Mouse (Mus musculus) heart, embryonic 12.5 days (tissue): ENCODE results near the gene Trim65. TPM values are rescaled to one million over a fixed set of nuclear protein-coding genes. Genes with fewer than 3 reads are reported as not detected.

Experiments
- ATAC-seq: fragments of 200-750 bp; cut with Nextera tagmentation; 2 replicates; pipeline ENCODE4 v1.8.0; 2017; ENCODE audit warnings: moderate TSS enrichment, moderate library complexity; ENCODE audit not compliant: insufficient number of reproducible peaks, low FRiP score
- H3K27ac ChIP-seq: fragments of 300-500 bp; sonication (generic); 2 replicates; pipeline ENCODE4 v1.5.1; 2016; ENCODE audit warnings: mild to moderate bottlenecking, moderate library complexity; ENCODE audit not compliant: poor library complexity, severe bottlenecking
- H3K27me3 ChIP-seq: fragments of 300-500 bp; sonication (generic); replicated peaks from 2 replicates; pipeline ENCODE4 v1.6.1; 2016; ENCODE audit warnings: mild to moderate bottlenecking, moderate library complexity
- H3K36me3 ChIP-seq: fragments of 300-500 bp; sonication (generic); 2 replicates; pipeline ENCODE4 v1.6.1; 2016; ENCODE audit warnings: mild to moderate bottlenecking, moderate library complexity
- H3K4me1 ChIP-seq: fragments of 300-500 bp; sonication (generic); replicated peaks from 2 replicates; pipeline ENCODE4 v1.6.1; 2016; ENCODE audit warnings: mild to moderate bottlenecking
- H3K4me2 ChIP-seq: fragments of 300-500 bp; sonication (generic); 2 replicates; pipeline ENCODE4 v1.6.1; 2016; ENCODE audit warnings: mild to moderate bottlenecking, moderate library complexity
- H3K4me3 ChIP-seq: fragments of 300-500 bp; sonication (generic); 2 replicates; pipeline ENCODE4 v1.5.1; 2016; ENCODE audit warnings: mild to moderate bottlenecking
- H3K9ac ChIP-seq: fragments of 300-500 bp; sonication (generic); 2 replicates; pipeline ENCODE4 v1.6.1; 2016; ENCODE audit warnings: mild to moderate bottlenecking, moderate library complexity
- H3K9me3 ChIP-seq: fragments of 300-500 bp; sonication (generic); replicated peaks from 2 replicates; pipeline ENCODE4 v1.6.1; 2016; ENCODE audit warnings: mild to moderate bottlenecking, moderate library complexity
- WGBS: fragments of 180-500 bp; shearing (Covaris S2); methylation state at CpG from one replicate; pipeline ENCODE4 v1.1.7; 2016; 5-methylcytosine and 5-hydroxymethylcytosine counted together
- polyA plus RNA-seq: library from polyadenylated mRNA; unstranded; fragments of >200 nt; fragmentation: Nextera tagmentation; extraction: Ambion mirVana; gene quantifications from 2 replicates; pipeline ENCODE4 v1.2.1, GENCODE M21; 2016

Gene Trim65
- polyA plus RNA-seq, 1 experiment from 2014 or later: 4.9 TPM

DNA sequence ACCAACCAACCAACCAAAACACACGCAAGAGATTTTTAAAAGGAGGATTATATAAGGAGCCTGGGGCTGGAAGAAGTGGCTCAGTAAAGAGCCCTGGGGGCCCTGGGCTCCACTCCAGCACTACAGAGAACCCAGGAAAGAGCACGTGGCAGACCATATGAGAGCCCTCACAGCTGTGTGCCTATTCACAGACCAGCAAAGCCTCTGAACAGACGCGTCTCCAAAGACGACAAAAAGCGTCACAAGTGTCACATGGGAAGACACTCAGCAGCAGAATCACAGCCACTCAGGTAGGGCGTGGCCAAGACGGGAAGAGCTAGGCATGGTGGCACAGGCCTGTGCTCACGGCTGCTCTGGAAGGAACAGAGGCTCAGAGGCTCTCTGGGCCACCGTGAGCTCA, 31.2 kb upstream of the Trim65 start:
- no peak overlapping the region for H3K4me3 ChIP-seq
- no peak overlapping the region for H3K9ac ChIP-seq
- ATAC-seq: no peak
- no peak overlapping the region for H3K4me2 ChIP-seq
- no peak overlapping the region for H3K27ac ChIP-seq
- no peaks in the 10 kb centered on the region for H3K27me3 ChIP-seq
- 76% methylated on average over 10 of the region's 10 CpGs for WGBS
- no peaks in the 10 kb centered on the region for H3K9me3 ChIP-seq
- peaks cover 63% of the 10 kb centered on the region for H3K36me3 ChIP-seq
- H3K4me1 ChIP-seq: peaks cover 11% of the 10 kb centered on the region

DNA sequence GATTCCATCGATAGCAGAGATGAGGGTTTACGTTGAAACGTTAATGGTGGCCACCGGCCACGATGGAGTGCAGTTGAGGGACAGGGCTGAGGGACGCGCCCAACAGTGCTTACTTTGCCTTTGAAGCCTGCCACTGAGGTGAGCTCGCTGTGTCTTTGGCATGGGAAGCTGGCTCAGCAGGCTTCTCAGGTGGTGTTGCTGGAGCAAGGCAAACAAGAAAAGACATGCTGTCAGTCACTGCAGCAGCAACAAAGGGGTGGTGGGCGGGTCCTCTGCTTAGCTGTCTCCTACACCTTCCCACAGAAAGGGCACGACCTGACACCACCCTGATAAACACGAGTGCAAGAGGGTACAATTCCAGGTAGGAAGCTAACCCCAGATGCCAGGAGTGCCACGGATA, 30.4 kb upstream of the Trim65 start:
- WGBS: 65% methylated on average over 12 of the region's 12 CpGs
- Histone ChIP-seq H3K9me3 (no peaks in the 10 kb centered on the region), H3K4me1 (peaks cover 3% of the 10 kb centered on the region), H3K9ac (no peak overlapping the region), H3K27ac (no peak overlapping the region), H3K4me3 (no peak overlapping the region), H3K4me2 (no peak overlapping the region), H3K27me3 (no peaks in the 10 kb centered on the region), H3K36me3 (peaks cover 72% of the 10 kb centered on the region)
- no peak for ATAC-seq

DNA sequence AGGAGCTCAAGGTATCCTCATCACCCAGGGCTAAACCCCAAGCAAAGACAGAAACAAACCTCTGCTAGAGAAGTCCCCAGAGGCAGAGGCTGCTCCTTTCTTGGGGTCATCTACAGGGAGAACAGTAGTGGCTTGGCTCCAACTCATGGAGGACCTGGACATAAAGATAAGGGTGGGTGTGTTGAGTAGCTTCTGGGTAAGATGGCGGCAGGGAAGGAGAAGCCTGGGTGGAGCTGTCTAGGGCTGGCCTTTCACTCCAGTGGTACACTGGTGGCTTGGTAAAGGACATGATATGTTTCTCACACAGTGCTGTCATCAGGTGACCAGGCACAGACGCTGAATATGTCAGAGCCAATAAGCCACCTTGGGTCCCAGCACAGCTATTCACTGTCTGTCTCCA, 20.0 kb upstream of the Trim65 start:
- no peak overlapping the region for H3K27ac ChIP-seq
- WGBS: 79% methylated on average over 2 of the region's 2 CpGs
- H3K36me3 ChIP-seq: peaks cover 100% of the 10 kb centered on the region
- no peak overlapping the region for H3K4me2 ChIP-seq
- no peak overlapping the region for H3K4me3 ChIP-seq
- 0 out of 2 replicates have a peak, but pooled peaks cover 11% of the 10 kb centered on the region for H3K4me1 ChIP-seq
- H3K9ac ChIP-seq: no peak overlapping the region
- no peaks in the 10 kb centered on the region for H3K9me3 ChIP-seq
- peak; percentile 74 for ATAC-seq
- no peaks in the 10 kb centered on the region for H3K27me3 ChIP-seq

GRCm38 (mm10) chr11:116149341-116149740, 18.4 kb upstream of the Trim65 start:
- no peaks in the 10 kb centered on the region for H3K27me3 ChIP-seq
- no peak overlapping the region for H3K27ac ChIP-seq
- H3K9me3 ChIP-seq: no peaks in the 10 kb centered on the region
- no peak overlapping the region for H3K4me2 ChIP-seq
- peaks cover 100% of the 10 kb centered on the region for H3K36me3 ChIP-seq
- H3K9ac ChIP-seq: no peak overlapping the region
- no peak overlapping the region for H3K4me3 ChIP-seq
- 77% methylated on average over 6 of the region's 6 CpGs for WGBS
- 0 out of 2 replicates have a peak, but pooled peaks cover 11% of the 10 kb centered on the region for H3K4me1 ChIP-seq
- no peak for ATAC-seq

GRCm38 (mm10) chr11:116148761-116149221, 17.9 kb upstream of the Trim65 start:
- WGBS: 38% methylated on average over 20 of the region's 20 CpGs
- no peak overlapping the region for H3K4me3 ChIP-seq
- no peak overlapping the region for H3K27ac ChIP-seq
- peak overlapping the region; percentile 14; the same call in 1 of the 2 replicates for H3K4me2 ChIP-seq
- H3K27me3 ChIP-seq: no peaks in the 10 kb centered on the region
- H3K9me3 ChIP-seq: no peaks in the 10 kb centered on the region
- 0 out of 2 replicates have a peak, but pooled peaks cover 11% of the 10 kb centered on the region for H3K4me1 ChIP-seq
- no peak for ATAC-seq
- peaks cover 100% of the 10 kb centered on the region for H3K36me3 ChIP-seq
- H3K9ac ChIP-seq: peak overlapping the region; percentile 2; the same call in 1 of the 2 replicates

DNA sequence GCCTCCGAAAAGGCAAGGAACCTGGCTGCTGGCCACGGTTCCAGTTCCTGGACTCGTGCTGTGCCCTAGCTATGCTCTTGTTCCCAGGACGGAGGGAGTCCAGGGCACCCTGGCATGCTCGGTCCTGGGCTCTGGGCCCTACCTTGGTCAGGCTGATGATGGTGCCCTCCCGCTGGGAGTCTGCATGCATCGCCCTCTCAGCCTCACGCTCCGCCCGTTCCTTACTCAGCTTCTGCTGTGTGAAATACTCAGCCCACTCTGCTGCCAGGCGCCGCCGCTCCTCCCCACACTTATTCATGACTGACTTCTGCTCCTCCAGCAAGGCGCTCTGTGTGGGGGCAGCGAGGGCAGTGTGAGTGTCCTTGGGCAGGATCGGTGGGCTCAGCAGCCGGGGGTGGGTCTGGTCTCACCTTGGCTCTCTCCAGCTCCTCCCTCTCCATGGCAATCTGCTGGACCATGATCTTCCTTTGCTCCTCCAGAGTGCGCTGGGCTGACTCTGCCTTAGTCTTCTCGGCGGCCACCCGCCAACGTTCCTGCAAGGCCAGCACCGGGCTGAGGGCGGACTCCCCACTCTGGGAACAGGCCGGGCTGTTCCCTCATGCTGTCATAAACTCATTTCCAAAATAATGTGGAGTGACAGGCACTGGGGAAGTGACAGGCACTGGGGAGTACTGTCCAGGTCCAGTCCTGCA, 15.5 kb upstream of the Trim65 start:
- Histone ChIP-seq H3K9me3 (no peaks in the 10 kb centered on the region), H3K4me2 (no peak overlapping the region), H3K4me3 (no peak overlapping the region), H3K27me3 (no peaks in the 10 kb centered on the region), H3K27ac (no peak overlapping the region), H3K9ac (no peak overlapping the region; the same call in 1 of the 2 replicates), H3K36me3 (peaks cover 98% of the 10 kb centered on the region), H3K4me1 (0 out of 2 replicates have a peak, but pooled peaks cover 11% of the 10 kb centered on the region)
- 75% methylated on average over 25 of the region's 25 CpGs for WGBS
- ATAC-seq: no peak

- H3K27ac ChIP-seq: no peak overlapping the region
- no peak for ATAC-seq
- no peak overlapping the region for H3K9ac ChIP-seq
- WGBS: 69% methylated on average over 18 of the region's 18 CpGs
- no peak overlapping the region for H3K4me2 ChIP-seq
- peaks cover 92% of the 10 kb centered on the region for H3K36me3 ChIP-seq
- H3K9me3 ChIP-seq: no peaks in the 10 kb centered on the region
- no peak overlapping the region for H3K4me3 ChIP-seq
- H3K4me1 ChIP-seq: 0 out of 2 replicates have a peak, but pooled peaks cover 11% of the 10 kb centered on the region
- no peaks in the 10 kb centered on the region for H3K27me3 ChIP-seq
Observed at GRCm38 (mm10) chr11:116145481-116146293, 14.8 kb upstream of the Trim65 start.

DNA sequence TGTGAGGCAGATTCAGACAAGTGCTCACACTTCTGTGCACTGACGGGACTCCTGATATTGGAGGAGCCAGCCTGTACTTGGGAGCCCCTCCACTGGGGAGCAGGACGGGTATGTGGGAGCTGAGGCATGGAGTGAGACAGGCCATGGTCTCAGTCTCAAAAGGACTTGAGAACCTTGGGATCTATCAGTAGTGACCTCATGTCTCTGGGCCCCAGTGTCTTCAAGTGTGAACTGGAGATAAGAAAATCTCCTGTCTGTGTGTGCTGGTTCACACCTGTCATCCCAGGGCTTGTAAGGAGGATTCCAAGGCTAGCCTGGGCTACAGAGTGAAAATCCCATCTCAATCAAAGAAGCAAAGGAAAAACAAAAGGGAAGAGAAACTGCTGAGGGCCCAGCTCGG, 12.5 kb upstream of the Trim65 start:
- Histone ChIP-seq H3K9ac (no peak overlapping the region), H3K27ac (no peak overlapping the region), H3K4me1 (peaks cover 6% of the 10 kb centered on the region; the same call in 1 of the 2 replicates), H3K4me2 (no peak overlapping the region), H3K4me3 (no peak overlapping the region), H3K27me3 (no peaks in the 10 kb centered on the region), H3K9me3 (no peaks in the 10 kb centered on the region), H3K36me3 (peaks cover 70% of the 10 kb centered on the region)
- WGBS: 77% methylated on average over 3 of the region's 3 CpGs
- no peak for ATAC-seq

DNA sequence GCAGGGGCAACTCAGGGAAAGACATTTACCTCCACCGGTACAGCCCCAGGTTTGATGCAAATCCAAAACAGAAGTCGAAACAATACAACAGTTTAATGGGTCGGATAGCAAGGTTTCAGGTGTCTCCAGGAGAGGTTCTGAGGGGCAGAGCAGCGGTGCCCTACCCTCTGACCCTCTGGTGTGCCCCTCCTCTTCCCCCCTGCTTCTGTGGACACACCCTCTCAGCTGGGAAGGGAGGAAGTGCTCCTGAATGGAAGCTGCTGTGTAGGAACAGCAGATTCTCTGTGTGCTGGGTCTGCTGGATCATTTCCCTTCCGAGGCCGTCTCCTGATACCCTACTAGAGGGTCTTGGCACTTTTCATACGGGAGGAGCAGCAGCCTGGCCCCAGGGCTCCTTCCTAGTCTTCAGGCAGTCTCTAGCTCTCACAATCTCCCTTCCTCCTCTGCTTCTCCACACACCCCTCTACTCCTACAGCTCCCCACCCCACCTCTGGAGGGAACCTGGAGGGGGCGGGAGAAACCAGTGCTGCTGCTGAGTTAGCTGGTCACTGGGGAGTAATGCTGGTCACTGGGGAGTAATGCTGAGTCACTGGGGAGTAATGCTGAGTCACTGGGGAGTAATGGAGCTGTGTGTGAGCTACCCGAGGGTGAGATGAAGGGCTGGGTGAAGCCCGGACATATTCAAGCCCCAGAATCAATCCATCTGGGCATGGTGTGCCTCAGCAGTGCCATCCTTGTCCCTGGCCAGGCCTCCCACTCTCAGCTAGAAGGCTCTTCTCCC, 11.5 kb upstream of the Trim65 start:
- Histone ChIP-seq H3K4me3 (no peak overlapping the region), H3K4me1 (peaks cover 10% of the 10 kb centered on the region; the same call in 1 of the 2 replicates), H3K36me3 (peaks cover 59% of the 10 kb centered on the region), H3K9me3 (no peaks in the 10 kb centered on the region), H3K9ac (no peak overlapping the region), H3K4me2 (no peak overlapping the region), H3K27me3 (no peaks in the 10 kb centered on the region), H3K27ac (no peak overlapping the region)
- ATAC-seq: peak; percentile 79
- 67% methylated on average over 10 of the region's 10 CpGs for WGBS

DNA sequence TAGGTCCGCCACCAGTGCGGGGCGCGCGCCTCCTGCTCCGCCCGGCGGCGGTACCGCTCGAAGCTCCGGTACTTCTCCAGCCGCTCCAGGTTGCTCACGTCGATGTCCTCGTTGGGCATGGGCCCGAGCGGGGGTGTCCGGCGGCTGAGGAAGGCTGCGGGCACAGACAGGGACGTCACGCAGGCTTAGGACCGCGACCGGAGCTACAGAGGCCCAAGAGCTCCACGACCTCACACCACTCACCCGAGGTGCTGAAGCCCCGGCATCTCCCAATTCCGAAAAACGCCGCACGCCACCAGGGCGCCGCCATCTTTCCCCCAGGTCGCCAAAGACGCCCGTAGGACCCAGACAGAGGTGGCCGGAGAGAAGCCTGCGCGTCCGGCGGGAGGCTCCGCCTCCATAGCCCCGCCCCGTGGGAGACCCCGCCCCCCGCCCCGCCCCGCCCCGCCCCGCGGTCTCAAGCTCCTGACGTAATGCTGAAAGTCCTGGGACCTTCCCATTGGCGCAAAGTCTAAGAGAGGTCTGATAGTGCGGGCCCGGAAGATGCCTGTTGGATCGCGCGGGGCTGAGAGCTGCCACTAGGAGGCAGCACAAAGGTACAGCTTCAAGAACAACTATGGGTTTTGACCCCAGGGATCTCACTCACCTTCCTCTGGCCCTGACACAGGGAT, 7.7 kb upstream of the Trim65 start, which contains the start of gene Mrpl38:
Gene Mrpl38 (minus strand): TSS at position 401 of the 671 bp plus-strand sequence.
- H3K4me3 ChIP-seq: peak within 1 kb of the TSS; percentile 81
- peak within 1 kb of the TSS; percentile 88 for H3K9ac ChIP-seq
- H3K4me2 ChIP-seq: peak within 1 kb of the TSS; percentile 77
- H3K9me3 ChIP-seq: no peaks in the 10 kb centered on the region
- peaks cover 10% of the 10 kb centered on the region; the same call in 1 of the 2 replicates for H3K4me1 ChIP-seq
- peak within 1 kb of the TSS; percentile 65 for H3K27ac ChIP-seq
- under 1% methylated on average over 59 of the region's 60 CpGs for WGBS
- H3K36me3 ChIP-seq: peaks cover 49% of the 10 kb centered on the region
- H3K27me3 ChIP-seq: no peaks in the 10 kb centered on the region
- peak; percentile 93 for ATAC-seq
